Mouse (Mus musculus): ENCODE results near the gene Wdr47.

DNA sequence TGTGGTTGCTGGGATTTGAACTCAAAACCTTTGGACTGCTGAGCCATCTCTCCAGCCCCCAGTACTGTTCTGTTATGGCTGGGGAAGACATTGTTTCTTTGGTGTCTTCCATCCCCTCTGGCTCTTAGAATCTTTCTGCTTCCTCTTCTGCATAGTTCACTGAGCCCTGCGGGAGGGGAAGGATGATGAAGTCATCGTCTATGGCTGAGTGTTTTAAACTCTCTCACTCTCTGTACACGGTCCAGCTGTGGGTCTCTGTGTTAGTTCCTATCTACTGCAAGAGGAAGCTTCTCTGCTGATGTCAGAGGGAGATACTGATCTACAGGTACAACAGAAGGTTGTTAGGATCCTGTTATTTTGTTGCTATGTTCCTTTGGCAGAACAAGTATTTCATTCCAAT lies 17.8 kb downstream of the Wdr47 start:
- TF ChIP-seq POLR2A (IDR thresholded peaks at IDR 0.05; ENCODE audit: borderline replicate concordance, insufficient read depth, low read length) (no peak), CTCF (IDR thresholded peaks at IDR 0.05; ENCODE audit: borderline replicate concordance, insufficient read depth, low read depth, low read length) (no peak)

All from cerebellum, adult 2 months (tissue).